Mouse (Mus musculus) ovary, postnatal 10 days (tissue): ENCODE measurements around the gene Det1.

Source experiments
- DNase-seq: peaks from one replicate; pipeline ENCODE4 v3.0.0; 2022; ENCODE audit warnings: low spot score

Gene Det1

GRCm38 (mm10) chr7:78782639-78783581, 64.2 kb downstream of the Det1 start, which contains the start of the genes Mrps11 and Mrpl46:
Gene Mrps11 (plus strand): TSS chr7:78783119.
Gene Mrpl46 (minus strand): TSS chr7:78783531.
- DNase-seq: peak; percentile 69

GRCm38 (mm10) chr7:78778741-78779140, 68.3 kb downstream of the Det1 start:
- no peak for DNase-seq
